Mouse (Mus musculus): Measurements from ENCODE around the gene Pbx3.

The Pbx3 gene

DNA sequence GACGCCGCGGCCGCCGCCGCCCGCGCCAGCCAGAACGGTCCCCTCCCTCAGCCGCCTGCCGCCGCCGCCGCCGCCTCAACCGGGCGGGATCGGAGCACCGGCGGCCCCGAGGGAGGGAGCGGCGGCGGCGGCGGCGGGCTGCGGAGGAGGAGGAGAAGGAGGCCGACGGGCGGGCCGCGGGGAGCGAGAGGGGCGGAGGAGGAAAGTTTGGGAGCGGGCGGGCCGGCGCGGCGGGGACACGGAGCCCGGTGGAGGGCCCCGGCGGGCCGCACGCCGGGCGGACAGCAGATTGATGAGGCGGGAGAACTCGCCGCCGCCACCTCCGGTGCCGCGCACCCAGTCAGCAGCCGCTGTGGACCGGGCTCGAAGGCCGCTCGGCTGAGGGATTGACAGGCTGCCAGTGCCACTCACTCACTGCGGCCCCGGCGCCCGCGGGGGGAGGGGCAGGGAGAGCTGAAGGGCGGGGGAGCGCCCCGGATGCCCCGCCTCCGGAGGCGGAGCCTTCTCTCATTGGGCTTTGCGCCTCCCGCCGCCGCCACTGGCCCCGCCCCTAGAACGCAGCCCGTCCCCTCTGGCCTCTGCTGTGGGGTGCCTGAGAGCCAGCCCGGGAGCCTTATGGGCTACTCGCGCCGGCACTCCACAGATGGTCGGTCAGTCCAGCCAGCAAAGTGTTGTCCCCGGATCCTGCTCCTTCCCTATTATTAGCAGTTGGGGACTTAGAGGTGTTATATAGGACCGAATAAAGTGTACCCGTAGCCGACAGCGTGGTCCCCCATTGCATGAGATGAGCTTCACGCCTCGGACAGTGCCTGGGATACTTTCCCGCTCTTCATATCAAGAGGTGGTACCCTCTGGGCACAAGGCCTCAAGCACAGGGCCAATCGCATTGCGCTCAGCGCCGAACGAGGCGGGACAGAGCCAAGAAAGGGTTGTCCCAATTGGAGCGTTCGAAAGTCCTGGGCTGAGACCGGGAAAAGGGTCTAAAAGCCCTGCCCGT is at the start of gene Pbx3:
TSS of gene Pbx3 (minus strand) at position 838 of the 997 bp plus-strand sequence.
- in situ Hi-C loops (cut with MboI, MseI) = loop anchor here (5.0 to 10.0 kb wide), 2 partner anchors 35 to 1828 kb away; partner anchors contain the start of gene Mapkap1

DNA sequence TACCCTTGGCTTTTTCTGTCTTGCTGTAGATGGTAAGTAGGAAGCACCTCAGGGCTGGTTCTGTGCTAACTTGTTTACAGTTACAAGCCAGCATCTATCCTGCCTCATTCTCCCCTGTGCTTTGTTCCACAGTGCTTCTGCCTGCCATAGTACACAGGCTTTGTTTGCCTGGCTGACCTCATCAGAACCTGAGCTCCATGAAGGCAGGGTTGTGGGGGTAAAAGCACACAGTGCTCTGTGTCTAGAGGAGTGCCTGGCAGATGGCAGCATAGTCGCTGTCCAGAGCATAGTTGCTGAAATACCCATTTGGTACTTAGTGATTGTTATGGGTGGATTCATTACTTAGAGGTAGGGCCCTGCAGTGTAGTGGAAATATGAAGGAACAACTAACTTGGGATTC is 47.3 kb upstream of the Pbx3 start:
- in situ Hi-C loops (cut with MboI, MseI) = no loop called here

- in situ Hi-C loops (cut with MboI, MseI) = loop anchor here (5.0 kb wide), 1 partner anchor 38 kb away; the partner anchor contains the start of gene Pbx3
Observed at GRCm38 (mm10) chr2:34409741-34410340, 36.9 kb upstream of the Pbx3 start.

DNA sequence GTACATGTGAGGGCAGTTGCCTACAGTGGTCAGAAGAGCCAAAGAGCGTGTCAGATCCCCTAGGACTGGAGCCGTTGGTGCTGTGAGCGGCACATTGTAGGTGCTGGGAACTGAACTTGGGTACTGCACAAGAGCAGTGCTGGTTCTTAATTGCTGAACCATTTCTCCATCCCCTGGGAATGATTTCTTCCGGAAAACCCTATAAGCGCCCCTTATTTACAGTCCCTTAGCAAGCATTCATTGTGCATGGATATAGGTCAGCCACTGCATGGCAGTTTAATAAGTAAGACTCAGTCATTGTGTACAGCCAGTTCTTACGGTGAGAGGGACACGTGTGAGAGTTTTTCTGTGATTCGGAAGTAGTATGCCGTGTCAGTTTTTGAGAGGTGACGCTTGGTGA is 35.4 kb upstream of the Pbx3 start:
- in situ Hi-C loops (cut with MboI, MseI) = loop anchor here (5.0 kb wide), 1 partner anchor 36 kb away; the partner anchor contains the start of gene Pbx3

DNA sequence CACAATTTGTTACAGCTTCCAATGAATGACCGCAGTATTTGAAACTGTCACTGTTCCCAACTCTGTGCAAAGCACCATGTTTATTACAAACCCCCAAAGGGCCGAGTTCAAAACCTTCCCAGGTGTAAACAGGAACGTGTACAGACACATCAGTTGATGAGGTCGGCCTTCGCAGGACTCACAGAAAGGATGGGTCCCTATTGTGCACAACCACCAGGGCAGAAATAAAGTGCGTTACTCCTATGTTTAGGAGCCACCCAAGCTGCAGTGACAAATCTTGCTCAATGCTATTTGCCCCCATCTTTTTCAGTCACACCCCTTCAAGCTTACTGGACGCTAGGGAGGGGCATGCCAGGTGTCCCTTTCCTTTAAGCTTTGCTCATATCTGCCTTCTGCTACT is 34.7 kb upstream of the Pbx3 start:
- in situ Hi-C loops (cut with MboI, MseI) = loop anchor here (5.0 kb wide), 1 partner anchor 35 kb away; the partner anchor contains the start of gene Pbx3

DNA sequence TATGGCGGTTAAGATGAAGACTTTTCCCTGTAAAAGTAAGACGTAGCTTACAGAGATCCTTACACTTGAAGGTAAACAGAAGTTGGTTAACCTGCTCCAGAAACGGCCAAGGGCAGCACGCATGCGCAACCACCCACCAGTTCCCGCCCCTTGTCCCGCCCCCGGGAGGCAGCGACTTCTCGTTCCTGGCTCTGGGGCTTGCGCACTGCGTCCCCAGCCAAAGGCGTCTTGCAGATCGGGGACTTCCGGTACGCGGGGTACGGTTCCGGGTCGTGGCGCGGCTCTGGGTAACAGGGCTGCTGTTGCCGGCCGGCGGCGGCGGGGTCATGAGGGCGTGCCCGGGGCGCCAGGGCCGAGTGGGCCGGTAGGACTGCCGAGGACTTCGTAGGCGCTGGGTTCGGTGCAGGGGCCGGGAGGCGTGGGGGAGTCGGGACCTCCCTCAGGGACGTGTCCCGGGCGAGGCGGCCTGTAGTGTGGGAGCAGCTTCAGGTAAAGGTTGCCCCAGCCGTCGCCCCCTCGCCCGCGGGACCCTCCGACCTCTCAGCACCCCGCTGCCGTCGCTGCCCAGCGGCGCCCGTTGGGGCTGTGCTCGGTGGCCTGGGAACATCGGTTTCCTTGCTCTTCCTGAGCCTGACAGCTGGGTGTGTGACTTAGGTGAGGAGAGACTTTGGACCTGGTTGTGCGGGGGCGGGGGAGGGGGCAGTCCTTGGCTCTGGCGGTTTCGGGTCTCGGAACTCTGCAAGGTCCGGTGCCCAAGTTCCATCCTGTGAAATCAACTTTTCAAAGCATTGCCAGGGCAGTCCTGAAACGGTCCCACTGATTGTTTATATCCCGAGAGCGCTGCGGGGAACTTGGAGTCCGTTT is 33.9 kb upstream of the Pbx3 start, which contains the start of gene Mapkap1:
TSS of gene Mapkap1 (plus strand) at position 171 of the 864 bp plus-strand sequence.
- in situ Hi-C loops (cut with MboI, MseI) = loop anchor here (5.0 kb wide), 1 partner anchor 35 kb away; the partner anchor contains the start of gene Pbx3

- in situ Hi-C loops (cut with MboI, MseI) = no loop called here
Observed at GRCm38 (mm10) chr2:34399535-34399934, 26.6 kb upstream of the Pbx3 start.

- in situ Hi-C loops (cut with MboI, MseI) = loop anchor here (10.0 kb wide), 1 partner anchor 1834 kb away; no protein-coding TSS in a partner anchor
Observed at GRCm38 (mm10) chr2:34378930-34379329, 6.0 kb upstream of the Pbx3 start.

GRCm38 (mm10) chr2:34374349-34374748 is 1.4 kb upstream of the Pbx3 start:
- in situ Hi-C loops (cut with MboI, MseI) = loop anchor here (5.0 to 10.0 kb wide), 2 partner anchors 33 to 1830 kb away; partner anchors contain the start of gene Mapkap1

GRCm38 (mm10) chr2:34373886-34374285 is 944 bp upstream of the Pbx3 start:
- in situ Hi-C loops (cut with MboI, MseI) = loop anchor here (5.0 to 10.0 kb wide), 2 partner anchors 33 to 1829 kb away; partner anchors contain the start of gene Mapkap1

DNA sequence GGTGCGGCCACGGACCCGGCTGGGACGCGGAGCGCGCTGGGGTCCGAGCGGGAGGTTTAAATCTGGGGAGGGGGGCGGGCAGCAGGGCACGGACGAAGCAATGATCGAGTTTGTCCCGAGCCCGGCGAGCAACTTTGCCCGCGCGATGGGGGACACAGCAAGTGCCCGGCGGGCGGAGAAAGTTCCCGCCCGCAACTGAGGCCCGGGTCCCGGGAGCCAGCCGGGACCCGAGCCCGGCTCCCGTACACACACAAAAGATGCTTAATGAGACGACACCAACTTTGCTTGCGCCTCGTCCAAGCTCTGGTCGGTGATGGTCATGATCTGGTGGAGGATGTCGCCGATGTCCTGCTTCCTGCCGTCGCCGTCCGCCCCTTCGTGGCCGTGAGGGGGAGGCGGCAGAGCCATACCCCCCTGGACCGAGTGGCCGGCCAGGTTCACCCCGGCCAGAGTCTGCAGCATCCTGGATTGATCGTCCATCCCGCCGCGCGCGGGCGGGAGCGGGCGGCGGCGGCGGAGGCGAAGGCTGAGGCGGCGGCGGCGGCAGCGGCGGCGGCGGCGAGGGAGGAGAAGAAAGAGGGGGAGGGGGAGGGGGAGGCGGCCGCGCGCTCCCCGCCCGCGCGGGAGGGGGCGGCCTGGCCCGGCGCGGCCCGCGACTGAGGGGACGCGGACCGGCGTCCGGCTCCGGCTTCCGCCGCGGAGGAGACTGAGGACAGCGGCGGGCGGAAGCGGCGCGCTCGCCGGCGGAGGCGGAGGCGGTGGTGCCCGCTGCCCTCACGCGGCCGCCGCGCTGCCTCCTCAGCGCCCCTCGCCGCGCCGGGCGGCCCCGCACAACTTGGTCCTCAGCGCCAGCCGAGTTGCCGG is 1.3 kb downstream of the Pbx3 start:
- in situ Hi-C loops (cut with MboI, MseI) = loop anchor here (5.0 to 10.0 kb wide), 2 partner anchors 36 to 1827 kb away; partner anchors contain the start of gene Mapkap1

DNA sequence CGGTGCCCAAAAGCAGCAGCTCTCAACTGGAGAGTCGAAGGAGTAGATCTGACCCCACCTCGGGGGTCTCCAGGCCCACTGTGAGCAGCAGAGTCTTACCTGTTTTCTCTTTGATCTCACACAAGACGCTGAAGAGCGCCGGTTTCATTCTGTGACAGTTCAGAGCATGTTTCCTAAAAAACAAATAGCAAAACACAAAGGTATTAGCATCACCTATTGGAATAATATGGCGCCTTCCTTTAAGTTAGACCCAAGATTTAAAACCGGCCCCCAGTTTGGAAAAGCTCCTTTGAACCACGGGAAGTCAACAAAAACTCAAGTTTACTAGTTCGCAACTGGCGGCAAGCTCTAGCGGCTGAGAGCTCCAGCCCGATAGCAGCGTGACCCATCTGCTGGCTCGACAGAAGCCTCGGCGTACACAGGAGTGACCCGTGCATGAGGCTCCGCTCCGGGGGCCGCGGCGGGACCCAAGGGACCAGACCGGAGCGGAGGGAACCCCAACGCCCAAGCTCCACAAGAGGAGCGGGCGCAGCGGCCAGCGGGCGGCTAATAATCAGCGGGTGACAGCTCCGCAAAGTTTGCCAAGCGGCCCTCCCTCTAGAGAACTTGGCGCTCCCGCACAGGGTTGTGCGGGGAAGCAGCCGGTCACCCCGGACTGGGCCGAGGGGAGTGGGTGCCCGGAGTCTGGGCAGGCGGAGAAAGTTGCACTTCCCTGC is 2.1 kb downstream of the Pbx3 start:
- in situ Hi-C loops (cut with MboI, MseI) = loop anchor here (5.0 to 10.0 kb wide), 2 partner anchors 36 to 1826 kb away; partner anchors contain the start of gene Mapkap1

GRCm38 (mm10) chr2:34370349-34370724 is 2.6 kb downstream of the Pbx3 start:
- in situ Hi-C loops (cut with MboI, MseI) = loop anchor here (5.0 to 10.0 kb wide), 2 partner anchors 37 to 1826 kb away; partner anchors contain the start of gene Mapkap1

DNA sequence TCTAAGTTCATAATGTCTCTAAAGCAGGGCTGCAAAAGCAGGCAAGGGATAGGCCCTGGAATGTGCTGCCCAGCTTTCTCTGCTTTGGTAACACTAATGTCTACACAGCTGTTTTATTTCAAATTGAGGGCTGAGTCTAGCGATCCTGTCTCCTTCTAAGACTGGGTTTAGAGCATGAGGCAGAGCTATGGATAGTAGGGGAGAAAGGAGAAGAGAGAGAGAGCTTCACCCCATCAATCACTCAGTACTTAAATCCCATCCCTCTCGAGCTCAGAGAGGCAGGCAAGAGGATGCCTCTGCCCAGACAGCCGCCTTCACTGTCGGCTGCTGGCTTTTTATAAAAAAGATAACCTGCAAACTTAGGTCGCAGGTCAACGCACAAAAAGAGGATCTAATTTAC is 4.5 kb downstream of the Pbx3 start:
- in situ Hi-C loops (cut with MboI, MseI) = no loop called here

GRCm38 (mm10) chr2:34367024-34367423 is 5.9 kb downstream of the Pbx3 start:
- in situ Hi-C loops (cut with MboI, MseI) = no loop called here

DNA sequence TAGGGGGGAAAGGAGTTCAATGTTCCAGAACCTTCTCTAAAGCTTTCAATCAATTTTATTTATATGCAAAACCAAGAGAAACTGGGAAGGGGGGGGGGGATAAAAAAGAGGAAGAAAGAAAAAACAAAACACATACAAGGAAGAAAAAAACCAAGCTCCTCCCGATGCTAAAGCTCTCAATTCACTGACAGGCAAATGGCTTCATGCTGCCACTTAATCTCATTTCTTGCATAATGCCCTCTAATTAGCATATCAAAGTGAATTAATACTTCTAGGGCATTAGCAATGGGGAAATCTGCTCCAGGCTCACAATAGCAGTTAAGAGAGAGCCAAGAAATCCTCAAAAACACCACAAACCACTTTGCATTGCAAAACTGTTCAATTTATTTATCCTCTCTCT is 9.3 kb downstream of the Pbx3 start:
- in situ Hi-C loops (cut with MboI, MseI) = no loop called here

DNA sequence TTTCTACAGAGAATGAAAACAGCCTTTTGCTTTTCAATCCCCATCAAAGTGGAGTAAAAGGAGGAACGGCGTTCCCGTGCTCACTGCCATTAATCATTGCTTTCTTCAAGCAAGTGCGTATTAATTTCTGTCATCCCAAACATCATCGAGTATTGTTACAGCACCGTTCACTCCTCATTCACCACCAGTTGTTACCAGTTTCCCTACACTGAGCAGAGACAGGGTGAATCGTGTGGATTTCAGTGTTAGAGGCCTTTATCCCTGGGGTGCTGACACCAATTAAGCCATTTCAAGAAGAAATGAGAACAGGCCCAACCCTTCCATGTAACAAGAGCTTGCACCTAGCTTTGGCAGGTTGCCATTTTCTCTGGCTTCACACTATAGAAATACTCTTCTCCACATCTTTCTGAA is 17.1 kb downstream of the Pbx3 start:
- in situ Hi-C loops (cut with MboI, MseI) = no loop called here

GRCm38 (mm10) chr2:34352006-34352405 is 20.9 kb downstream of the Pbx3 start:
- in situ Hi-C loops (cut with MboI, MseI) = no loop called here

- in situ Hi-C loops (cut with MboI, MseI) = no loop called here
Observed at GRCm38 (mm10) chr2:34347096-34347495, 25.8 kb downstream of the Pbx3 start.

Measured in regulatory T cell (primary cell).